Comparison of ENCODE assay signal across 8 mouse cellular contexts in genomic region chr9:45055082-45055713, GRCm38 (mm10). TPM values are rescaled to one million over a fixed set of nuclear protein-coding genes. Genes with fewer than 3 reads are reported as not detected.
DNase-seq lines count a peak whose midpoint lies in the region; ATAC-seq and TF ChIP-seq lines count a peak whose summit lies in the region.

Gene Mpzl3 (plus strand): TSS chr9:45055186.

- 0% methylated on average over 33 of the region's 33 CpGs for WGBS in forebrain, embryonic 12.5 days
- WGBS in heart, postnatal 0 days: under 1% methylated on average over 33 of the region's 33 CpGs
- under 1% methylated on average over 32 of the region's 33 CpGs for WGBS in liver, embryonic 15.5 days (ENCODE audit: insufficient replicate concordance)
- under 1% methylated on average over 33 of the region's 33 CpGs for WGBS in neural tube, embryonic 12.5 days
- under 1% methylated on average over 31 of the region's 33 CpGs for WGBS in stomach, postnatal 0 days

- peak; percentile 90 for DNase-seq in brain, embryonic 18.5 days (ENCODE audit: low read depth, low spot score)
- peak; percentile 70 for DNase-seq in heart, postnatal 0 days (ENCODE audit: low spot score)
- peak; percentile 84 to 91 for DNase-seq in kidney, postnatal 36 days
- peak; percentile 88 for DNase-seq in stomach, postnatal 0 days (ENCODE audit: low spot score)

- peak within 1 kb of the TSS; percentile 5 for H3ac ChIP-seq in C2C12 (ENCODE audit: control insufficient read depth, insufficient read length, low read depth)

- H3K9me3 ChIP-seq in forebrain, embryonic 12.5 days: no peaks in the 10 kb centered on the region
- H3K9me3 ChIP-seq in heart, postnatal 0 days (replicated peaks; ENCODE audit: control insufficient read depth, low read length): no peaks in the 10 kb centered on the region
- H3K9me3 ChIP-seq in liver, embryonic 15.5 days (replicated peaks): no peaks in the 10 kb centered on the region
- H3K9me3 ChIP-seq in neural tube, embryonic 12.5 days: no peaks in the 10 kb centered on the region
- no peaks in the 10 kb centered on the region for H3K9me3 ChIP-seq in stomach, postnatal 0 days (ENCODE audit: control insufficient read depth, low read length)

- H3K79me3 ChIP-seq in C2C12 (ENCODE audit: low read depth): no peaks in the 10 kb centered on the region

- no peak for TF ChIP-seq CTCF in C2C12 (IDR thresholded peaks at IDR 0.05; ENCODE audit: control insufficient read depth, insufficient read depth, insufficient read length)
- TF ChIP-seq CTCF in heart, postnatal 0 days (IDR thresholded peaks at IDR 0.05; ENCODE audit: low read depth): no peak
- no peak; the same call in none of the 2 replicates for TF ChIP-seq CTCF in stomach, postnatal 0 days (IDR thresholded peaks at IDR 0.05; ENCODE audit: low read depth)

- H3K27me3 ChIP-seq in C2C12 (ENCODE audit: control insufficient read depth, insufficient read depth, insufficient read length): peaks cover 21% of the 10 kb centered on the region
- peaks cover 40% of the 10 kb centered on the region for H3K27me3 ChIP-seq in forebrain, embryonic 12.5 days
- peaks cover 48% of the 10 kb centered on the region for H3K27me3 ChIP-seq in heart, postnatal 0 days (ENCODE audit: control insufficient read depth, insufficient read depth, low read length)
- peaks cover 37% of the 10 kb centered on the region for H3K27me3 ChIP-seq in liver, embryonic 15.5 days
- 0 out of 2 replicates have a peak, but pooled peaks cover 6% of the 10 kb centered on the region for H3K27me3 ChIP-seq in neural tube, embryonic 12.5 days (replicated peaks)
- H3K27me3 ChIP-seq in stomach, postnatal 0 days (ENCODE audit: control insufficient read depth, insufficient read depth, low read length): no peaks in the 10 kb centered on the region

- TF ChIP-seq EP300 in heart, postnatal 0 days (IDR thresholded peaks at IDR 0.05; ENCODE audit: low read depth): no peak
- TF ChIP-seq EP300 in stomach, postnatal 0 days (optimal IDR thresholded peaks at IDR 0.05): no peak

- peak within 1 kb of the TSS; percentile 56 for H3K9ac ChIP-seq in forebrain, embryonic 12.5 days
- peak within 1 kb of the TSS; percentile 22; the same call in 1 of the 2 replicates for H3K9ac ChIP-seq in heart, postnatal 0 days (replicated peaks; ENCODE audit: low read depth, low read length)
- H3K9ac ChIP-seq in liver, embryonic 15.5 days: peak within 1 kb of the TSS; percentile 3; the same call in 1 of the 2 replicates
- H3K9ac ChIP-seq in neural tube, embryonic 12.5 days: peak within 1 kb of the TSS; percentile 45
- H3K9ac ChIP-seq in stomach, postnatal 0 days (ENCODE audit: low read length): peak within 1 kb of the TSS; percentile 58

- H3K27ac ChIP-seq in forebrain, embryonic 12.5 days: peak within 1 kb of the TSS; percentile 98
- peak within 1 kb of the TSS; percentile 76 for H3K27ac ChIP-seq in heart, postnatal 0 days (ENCODE audit: low read depth)
- H3K27ac ChIP-seq in liver, embryonic 15.5 days (replicated peaks): peak within 1 kb of the TSS; percentile 83
- H3K27ac ChIP-seq in neural tube, embryonic 12.5 days: peak within 1 kb of the TSS; percentile 95
- peak within 1 kb of the TSS; percentile 93 for H3K27ac ChIP-seq in stomach, postnatal 0 days (replicated peaks)

- no peak within 1 kb of the TSS for H3K4me3 ChIP-seq in C2C12 (ENCODE audit: insufficient read depth, poor library complexity, severe bottlenecking)
- H3K4me3 ChIP-seq in forebrain, embryonic 12.5 days (replicated peaks): peak within 1 kb of the TSS; percentile 68
- peak within 1 kb of the TSS; percentile 66 for H3K4me3 ChIP-seq in heart, postnatal 0 days (ENCODE audit: low read depth, low read length)
- H3K4me3 ChIP-seq in liver, embryonic 15.5 days (replicated peaks): peak within 1 kb of the TSS; percentile 60
- H3K4me3 ChIP-seq in neural tube, embryonic 12.5 days: peak within 1 kb of the TSS; percentile 58
- peak within 1 kb of the TSS; percentile 54 for H3K4me3 ChIP-seq in stomach, postnatal 0 days (ENCODE audit: low read depth, low read length)

- ATAC-seq in forebrain, embryonic 12.5 days (ENCODE audit: low FRiP score): peak; percentile 97
- peak; percentile 84 for ATAC-seq in heart, postnatal 0 days (ENCODE audit: insufficient read depth, low read depth)
- ATAC-seq in liver, embryonic 15.5 days (ENCODE audit: insufficient read depth): peak; percentile 51; the same call in 1 of the 2 replicates
- ATAC-seq in neural tube, embryonic 12.5 days (ENCODE audit: low FRiP score, low read depth): peak; percentile 97
- peak; percentile 87 for ATAC-seq in stomach, postnatal 0 days (ENCODE audit: low FRiP score, low TSS enrichment)

- H3K4me1 ChIP-seq in forebrain, embryonic 12.5 days: peaks cover 4% of the 10 kb centered on the region
- no peaks in the 10 kb centered on the region for H3K4me1 ChIP-seq in heart, postnatal 0 days (ENCODE audit: control insufficient read depth, insufficient read depth)
- H3K4me1 ChIP-seq in liver, embryonic 15.5 days (replicated peaks): no peaks in the 10 kb centered on the region; the same call in 1 of the 2 replicates
- H3K4me1 ChIP-seq in neural tube, embryonic 12.5 days: 0 out of 2 replicates have a peak, but pooled peaks cover 3% of the 10 kb centered on the region
- no peaks in the 10 kb centered on the region for H3K4me1 ChIP-seq in stomach, postnatal 0 days (replicated peaks; ENCODE audit: control insufficient read depth, insufficient read depth)

- no peaks in the 10 kb centered on the region for H3K79me2 ChIP-seq in C2C12 (ENCODE audit: control insufficient read depth, insufficient read depth)

- H3K4me2 ChIP-seq in forebrain, embryonic 12.5 days: peak within 1 kb of the TSS; percentile 64
- H3K4me2 ChIP-seq in heart, postnatal 0 days (ENCODE audit: low read depth, low read length): peak within 1 kb of the TSS; percentile 62
- peak within 1 kb of the TSS; percentile 62 for H3K4me2 ChIP-seq in liver, embryonic 15.5 days
- H3K4me2 ChIP-seq in neural tube, embryonic 12.5 days (replicated peaks): peak within 1 kb of the TSS; percentile 59
- H3K4me2 ChIP-seq in stomach, postnatal 0 days (replicated peaks; ENCODE audit: low read depth): peak within 1 kb of the TSS; percentile 64

- H3K36me3 ChIP-seq in C2C12 (ENCODE audit: control insufficient read depth, insufficient read depth): no peaks in the 10 kb centered on the region
- no peaks in the 10 kb centered on the region for H3K36me3 ChIP-seq in forebrain, embryonic 12.5 days (replicated peaks)
- H3K36me3 ChIP-seq in heart, postnatal 0 days (replicated peaks; ENCODE audit: control insufficient read depth, insufficient read depth, low read length): no peaks in the 10 kb centered on the region
- 0 out of 2 replicates have a peak, but pooled peaks cover 3% of the 10 kb centered on the region for H3K36me3 ChIP-seq in liver, embryonic 15.5 days (replicated peaks)
- no peaks in the 10 kb centered on the region for H3K36me3 ChIP-seq in neural tube, embryonic 12.5 days
- H3K36me3 ChIP-seq in stomach, postnatal 0 days (ENCODE audit: control insufficient read depth, insufficient read depth, low read length): no peaks in the 10 kb centered on the region

TF ChIP-seq in C2C12, 6 proteins besides CTCF, POLR2A, EP300 and RAD21:
- no peak for TF ChIP-seq MAX (IDR thresholded peaks at IDR 0.05)
- no peak for TF ChIP-seq USF1 (IDR thresholded peaks at IDR 0.05; ENCODE audit: low read depth)
- no peak for TF ChIP-seq MYOD1 (IDR thresholded peaks at IDR 0.05; ENCODE audit: control insufficient read depth, insufficient read length, low read depth)
- TF ChIP-seq CEBPB (IDR thresholded peaks at IDR 0.05; ENCODE audit: low read depth): no peak
- no peak for TF ChIP-seq FOSL1 (IDR thresholded peaks at IDR 0.05; ENCODE audit: insufficient read depth, low read length, poor library complexity, severe bottlenecking)
- no peak for TF ChIP-seq MYOG (IDR thresholded peaks at IDR 0.05; ENCODE audit: control insufficient read depth, extremely low read depth, insufficient read length)
TF ChIP-seq in C2C12: peak in this region for 0.

RNA-seq across cellular contexts. Expression of gene Mpzl3, which starts in this region (rescaled TPM):
- polyA plus RNA-seq in C2C12 (2012; fragmentation: generic; extraction: Trizol): 0.35 TPM
- polyA plus RNA-seq in forebrain, embryonic 12.5 days (2016; fragmentation: Nextera tagmentation; extraction: Ambion mirVana): 1.7 and 2.4 TPM in 2 replicates
- 1.7 and 3.1 TPM in 2 replicates for total RNA-seq in heart, postnatal 0 days (2014; rRNA removed; ENCODE audit: low replicate concordance)
- polyA plus RNA-seq in heart, postnatal 0 days (2015; fragmentation: Nextera tagmentation; extraction: Ambion mirVana): 0.59 and 0.68 TPM in 2 replicates
- polyA plus RNA-seq in liver, embryonic 15.5 days (2015; fragmentation: Nextera tagmentation; extraction: Ambion mirVana): 0.79 and 1.1 TPM in 2 replicates
- 1.9 and 2.2 TPM in 2 replicates for polyA plus RNA-seq in neural tube, embryonic 12.5 days (2016; fragmentation: Nextera tagmentation; extraction: Ambion mirVana)
- polyA plus RNA-seq in stomach, postnatal 0 days (2015; fragmentation: Nextera tagmentation; extraction: Ambion mirVana): 30.8 and 31.6 TPM in 2 replicates

Comparison
In these comparisons a context has a peak if more than half of its experiments do, and no peak if none do; other contexts are left out.
1. H3K9ac ChIP-seq: peak in every context shown above with its lines; median percentile 58 in stomach, postnatal 0 days; 56 in forebrain, embryonic 12.5 days; 45 in neural tube, embryonic 12.5 days; 22 in heart, postnatal 0 days; 3 in liver, embryonic 15.5 days.